Mouse (Mus musculus) CH12.LX (cell line): Measurements from ENCODE around the gene Tox2. TPM values are rescaled to one million over a fixed set of nuclear protein-coding genes. Genes with fewer than 3 reads are reported as not detected.

Experiments used
- DNase-seq: peaks from one replicate; pipeline ENCODE4 v3.0.0-alpha.2; 2013; ENCODE audit errors: extremely low read depth
- H3K27ac ChIP-seq: 2 replicates; pipeline ENCODE4 v1.5.1; 2012; ENCODE audit warnings: low read depth, mild to moderate bottlenecking, control low read depth, moderate library complexity; ENCODE audit not compliant: insufficient read depth
- H3K27me3 ChIP-seq: replicated peaks from 2 replicates; pipeline ENCODE3; 2012; ENCODE audit warnings: inconsistent platforms
- H3K36me3 ChIP-seq, 2 experiments: replicated peaks in 1 of 2; 2 replicates each; pipeline versions ENCODE3 to v1.6.1; 2012; ENCODE audit warnings: inconsistent platforms in 1 of 2, low read length in 1 of 2, mild to moderate bottlenecking in 1 of 2, mixed read lengths in 1 of 2, moderate library complexity in 1 of 2; ENCODE audit not compliant: control insufficient read depth in 1 of 2, insufficient read depth in 1 of 2
- H3K4me1 ChIP-seq, 2 experiments: 2 replicates each; pipeline ENCODE4 v1.6.1; 2012; ENCODE audit warnings: inconsistent platforms in 1 of 2, moderate library complexity in 1 of 2; ENCODE audit not compliant: insufficient read depth in 2 of 2, control insufficient read depth in 1 of 2
- H3K4me2 ChIP-seq: 2 replicates; pipeline ENCODE4 v1.6.1; 2012; ENCODE audit warnings: low read depth, mild to moderate bottlenecking, control low read depth; ENCODE audit not compliant: poor library complexity, insufficient read depth, severe bottlenecking
- H3K4me3 ChIP-seq, 3 experiments: fragments of 150-350 bp in 1 of 3; sonication (generic) in 1 of 3; replicated peaks in 1 of 3; 2 replicates each; pipeline versions ENCODE3 to v1.5.1; 2011 to 2012; ENCODE audit warnings: low read depth in 2 of 3, low read length in 2 of 3, mild to moderate bottlenecking in 2 of 3, moderate library complexity in 2 of 3, control low read depth in 1 of 3, improper control_type of control experiment in 1 of 3, inconsistent platforms in 1 of 3, mixed read lengths in 1 of 3; ENCODE audit not compliant: poor library complexity in 1 of 3
- H3K79me2 ChIP-seq: replicated peaks from 2 replicates; pipeline ENCODE4 v1.6.1; 2012; ENCODE audit warnings: mild to moderate bottlenecking, moderate library complexity; ENCODE audit not compliant: control insufficient read depth, poor library complexity, insufficient read depth, severe bottlenecking; ENCODE audit errors: extremely low read depth
- H3K9ac ChIP-seq: 2 replicates; pipeline ENCODE4 v1.6.1; 2012; ENCODE audit warnings: low read depth, mild to moderate bottlenecking, control low read depth, moderate library complexity; ENCODE audit not compliant: insufficient read depth
- H3K9me3 ChIP-seq: replicated peaks from 2 replicates; pipeline ENCODE3; 2012; ENCODE audit warnings: low read length, inconsistent platforms, mixed read lengths
- BHLHE40 ChIP-seq: IDR thresholded peaks from 2 replicates; pipeline ENCODE4 v1.6.1; 2011; ENCODE audit warnings: mild to moderate bottlenecking, low read depth, low read length, improper control_type of control experiment
- CHD2 ChIP-seq: IDR thresholded peaks from 2 replicates; pipeline ENCODE4 v1.6.1; 2011; ENCODE audit warnings: low read length, improper control_type of control experiment
- E2F4 ChIP-seq: IDR thresholded peaks from 2 replicates; pipeline ENCODE4 v1.6.1; 2011; ENCODE audit warnings: low read depth, low read length, improper control_type of control experiment; ENCODE audit not compliant: insufficient replicate concordance
- ELF1 ChIP-seq: IDR thresholded peaks from 2 replicates; pipeline ENCODE4 v1.6.1; 2014; ENCODE audit warnings: low read depth, mild to moderate bottlenecking, inconsistent platforms, low read length, improper control_type of control experiment
- GABPA ChIP-seq: IDR thresholded peaks from 2 replicates; pipeline ENCODE4 v1.6.1; 2012; ENCODE audit warnings: low read depth, low read length, improper control_type of control experiment, inconsistent platforms; ENCODE audit not compliant: insufficient replicate concordance
- IRF4 ChIP-seq: IDR thresholded peaks from 2 replicates; pipeline ENCODE4 v1.6.1; 2014; ENCODE audit warnings: low read depth, mild to moderate bottlenecking, inconsistent platforms, low read length, improper control_type of control experiment
- JUN ChIP-seq: IDR thresholded peaks from 2 replicates; pipeline ENCODE4 v1.6.1; 2011; ENCODE audit warnings: low read depth, mild to moderate bottlenecking, low read length, improper control_type of control experiment, moderate library complexity; ENCODE audit not compliant: insufficient read depth
- KAT2A ChIP-seq: IDR thresholded peaks from 2 replicates; pipeline ENCODE4 v1.6.1; 2012; ENCODE audit warnings: low read length, improper control_type of control experiment, inconsistent platforms; ENCODE audit not compliant: insufficient replicate concordance
- MAX ChIP-seq: IDR thresholded peaks from 2 replicates; pipeline ENCODE4 v1.6.1; 2011; ENCODE audit warnings: low read length, improper control_type of control experiment
- MAZ ChIP-seq: IDR thresholded peaks from 2 replicates; pipeline ENCODE4 v1.6.1; 2012; ENCODE audit warnings: low read depth, mild to moderate bottlenecking, inconsistent platforms, low read length, improper control_type of control experiment, moderate library complexity
- MEF2A ChIP-seq: IDR thresholded peaks from 2 replicates; pipeline ENCODE4 v1.6.1; 2014; ENCODE audit warnings: low read depth, mild to moderate bottlenecking, inconsistent platforms, low read length, improper control_type of control experiment, borderline replicate concordance
- MXI1 ChIP-seq: IDR thresholded peaks from 2 replicates; pipeline ENCODE4 v1.6.1; 2011; ENCODE audit warnings: mild to moderate bottlenecking, low read depth, low read length, improper control_type of control experiment
- NRF1 ChIP-seq: IDR thresholded peaks from 2 replicates; pipeline ENCODE4 v1.6.1; 2014; ENCODE audit warnings: low read depth, mild to moderate bottlenecking, inconsistent platforms, low read length, improper control_type of control experiment, moderate library complexity
- PAX5 ChIP-seq: IDR thresholded peaks from 2 replicates; pipeline ENCODE4 v1.6.1; 2012; ENCODE audit warnings: low read length, inconsistent platforms, mixed read lengths
- POLR2A ChIP-seq: IDR thresholded peaks from 2 replicates; pipeline ENCODE4 v1.6.1; 2011; ENCODE audit warnings: low read depth, mild to moderate bottlenecking, improper control_type of control experiment, low read length
- RAD21 ChIP-seq: IDR thresholded peaks from 2 replicates; pipeline ENCODE4 v1.6.1; 2011; ENCODE audit warnings: low read depth, mild to moderate bottlenecking, low read length, improper control_type of control experiment, moderate library complexity
- RCOR1 ChIP-seq: conservative IDR thresholded peaks from 2 replicates; pipeline ENCODE4 v1.6.1; 2012; ENCODE audit warnings: low read depth, mild to moderate bottlenecking, inconsistent platforms, low read length, improper control_type of control experiment
- SIN3A ChIP-seq: IDR thresholded peaks from 2 replicates; pipeline ENCODE4 v1.6.1; 2012; ENCODE audit warnings: low read length, improper control_type of control experiment, inconsistent platforms
- TCF12 ChIP-seq: IDR thresholded peaks from 2 replicates; pipeline ENCODE4 v1.6.1; 2014; ENCODE audit warnings: low read depth, mild to moderate bottlenecking, inconsistent platforms, low read length, improper control_type of control experiment
- UBTF ChIP-seq: IDR thresholded peaks from 2 replicates; pipeline ENCODE4 v1.6.1; 2012; ENCODE audit warnings: low read depth, mild to moderate bottlenecking, inconsistent platforms, low read length, improper control_type of control experiment, moderate library complexity
- USF2 ChIP-seq: conservative IDR thresholded peaks from 2 replicates; pipeline ENCODE4 v1.6.1; 2011; ENCODE audit warnings: low read depth, low read length, improper control_type of control experiment
- ZC3H11A ChIP-seq: IDR thresholded peaks from 2 replicates; pipeline ENCODE4 v1.6.1; 2012; ENCODE audit warnings: low read depth, mild to moderate bottlenecking, inconsistent platforms, low read length, improper control_type of control experiment
- dilution Hi-C: fragments of 300-500 bp; cut with MboI; formaldehyde crosslinking; loops from 2 replicates; pipeline ENCODE4 v1.14.3; 2020; ENCODE audit warnings: low sequenced_read_pairs; ENCODE audit not compliant: extremely low pct_unique_long_range_greater_than_20kb, extremely low pct_ligation_motif_present
- in situ Hi-C: fragments of 300-500 bp; cut with MboI; formaldehyde crosslinking; loops from 3 replicates; pipeline ENCODE4 v1.14.3; 2019; ENCODE audit warnings: low sequenced_read_pairs, low pct_ligation_motif_present, low pct_unique_long_range_greater_than_20kb, mixed read lengths
- polyA plus RNA-seq: library from polyadenylated mRNA; unstranded; fragments of >175 nt; gene quantifications from 2 replicates; pipeline ENCODE4 v1.2.1, GENCODE M21; 2012; ENCODE audit warnings: low read depth; ENCODE audit not compliant: insufficient read length
- total RNA-seq, 2 experiments: library from RNA; depleted of rRNA; stranded (reverse); fragments of 300-350 nt in 1 of 2; fragments of >200 nt in 1 of 2; gene quantifications; 2 replicates each; pipeline ENCODE4 v1.2.3; 2012 to 2014

The Tox2 gene
- total and polyA plus RNA-seq, 3 experiments = not detected

DNA sequence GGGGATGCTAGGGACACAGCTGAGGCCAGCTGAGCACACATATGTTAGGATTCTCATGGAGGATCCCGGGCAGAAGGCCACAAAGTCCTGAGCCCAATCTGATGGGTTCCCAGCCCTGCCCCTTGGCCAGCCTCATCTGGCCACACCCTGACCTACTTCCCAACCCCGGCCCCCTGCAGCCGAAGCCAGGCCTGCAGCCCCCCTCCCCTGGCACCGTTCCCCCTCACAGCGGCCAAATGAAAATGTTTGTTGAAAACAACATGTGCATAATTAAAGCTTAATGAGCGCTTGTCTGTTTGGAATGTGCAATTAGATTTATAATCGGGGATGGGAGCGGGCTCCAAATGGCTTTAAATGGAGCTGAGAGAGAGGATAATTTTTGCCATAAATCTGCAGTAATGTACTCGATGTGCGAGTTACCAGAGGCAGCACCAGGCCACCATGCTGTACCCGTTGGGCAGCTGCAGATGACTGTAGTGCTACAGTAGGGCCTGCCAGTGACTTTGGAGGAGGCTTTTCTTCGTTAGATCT is 35.1 kb downstream of the Tox2 start:
- in situ Hi-C loops (no loop called here), dilution Hi-C loops (no loop called here)
- no peak overlapping the region for H3K27ac ChIP-seq
- H3K4me3 ChIP-seq = no peak overlapping the region
- peaks cover 95% of the 10 kb centered on the region for H3K27me3 ChIP-seq
- H3K79me2 ChIP-seq = no peaks in the 10 kb centered on the region
- TF ChIP-seq MAZ = no peak
- TF ChIP-seq RAD21 = no peak
- TF ChIP-seq IRF4 = no peak
- no peak for TF ChIP-seq UBTF
- TF ChIP-seq CHD2 = no peak
- TF ChIP-seq ZC3H11A = no peak
- TF ChIP-seq NRF1 = no peak
- no peak for TF ChIP-seq ELF1
- no peak for TF ChIP-seq MAX
- no peak for TF ChIP-seq TCF12
- no peak for TF ChIP-seq MEF2A
- TF ChIP-seq MXI1 = no peak
- TF ChIP-seq SIN3A = no peak
- TF ChIP-seq GABPA = no peak
- TF ChIP-seq E2F4 = no peak
- DNase-seq = no peak
- no peak overlapping the region for H3K4me2 ChIP-seq
- no peaks in the 10 kb centered on the region for H3K36me3 ChIP-seq
- H3K9ac ChIP-seq = no peak overlapping the region
- no peaks in the 10 kb centered on the region for H3K9me3 ChIP-seq
- H3K4me1 ChIP-seq = no peaks in the 10 kb centered on the region

DNA sequence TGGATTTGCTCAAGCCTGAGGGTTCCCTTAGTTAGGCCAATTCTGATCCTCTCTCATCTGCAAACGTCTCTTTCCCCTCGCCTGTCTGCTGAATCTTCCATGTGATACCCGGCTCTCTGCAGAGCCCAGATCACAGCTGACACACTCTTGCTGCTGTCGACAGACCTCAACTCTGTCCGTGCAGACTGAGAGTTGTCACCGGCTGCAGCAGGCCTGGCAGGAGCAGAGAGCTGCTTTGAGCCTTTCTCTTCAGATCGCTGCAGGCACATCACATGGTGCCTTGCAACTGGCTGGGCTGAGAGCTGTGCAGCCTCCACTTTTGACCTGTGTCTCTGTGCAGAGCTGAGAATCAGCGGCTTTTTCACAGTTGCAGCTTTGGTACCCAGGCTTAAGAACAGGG is 37.0 kb downstream of the Tox2 start:
- TF ChIP-seq MEF2A (no peak), GABPA (no peak), CHD2 (no peak), BHLHE40 (no peak), PAX5 (no peak), SIN3A (no peak), USF2 (no peak), RCOR1 (no peak), JUN (no peak), KAT2A (no peak), POLR2A (no peak)
- TF ChIP-seq, all 38 proteins: peak for 0
- H3K9ac ChIP-seq = no peak overlapping the region
- H3K4me1 ChIP-seq = no peaks in the 10 kb centered on the region
- no peak overlapping the region for H3K4me3 ChIP-seq
- dilution Hi-C loops (no loop called here), in situ Hi-C loops (no loop called here)
- no peaks in the 10 kb centered on the region for H3K36me3 ChIP-seq
- no peak for DNase-seq
- peaks cover 96% of the 10 kb centered on the region for H3K27me3 ChIP-seq
- H3K9me3 ChIP-seq = no peaks in the 10 kb centered on the region
- H3K79me2 ChIP-seq = no peaks in the 10 kb centered on the region
- H3K27ac ChIP-seq = no peak overlapping the region
- H3K4me2 ChIP-seq = no peak overlapping the region
